Mouse (Mus musculus) liver, adult 2 months (tissue): ENCODE measurements around the gene Loxl3.

Source experiments
- CTCF ChIP-seq: fragments of 200-500 bp; IDR thresholded peaks from 2 replicates; pipeline ENCODE4 v1.5.1; 2011; ENCODE audit warnings: low read depth, low read length, control low read depth
- POLR2A ChIP-seq: fragments of 200-500 bp; IDR thresholded peaks from 2 replicates; pipeline ENCODE4 v1.6.1; 2011; ENCODE audit warnings: low read length, control low read depth; ENCODE audit not compliant: insufficient read depth; ENCODE audit errors: extremely low read depth

DNA sequence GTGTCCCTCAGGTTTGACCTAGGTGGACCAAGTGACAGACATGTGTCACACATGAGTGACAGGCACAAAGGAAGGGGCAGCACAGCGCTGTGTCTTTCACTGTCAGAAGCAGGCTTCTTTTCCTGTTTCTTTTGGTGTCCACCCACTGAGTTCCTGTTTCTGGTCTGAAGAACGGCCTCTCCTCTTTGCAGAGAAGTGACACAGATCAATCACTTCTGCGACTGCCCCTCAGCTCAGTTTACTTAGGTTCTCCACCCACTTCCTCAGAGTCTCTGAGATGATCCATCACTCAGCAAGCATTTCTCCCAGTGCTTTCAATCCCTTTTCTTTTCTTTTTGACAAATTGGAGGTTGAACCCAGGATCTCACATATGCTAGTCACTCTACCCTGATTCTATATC lies 25.3 kb upstream of the Loxl3 start:
- TF ChIP-seq CTCF (no peak), POLR2A (no peak)
